Mouse (Mus musculus) left cerebral cortex, postnatal 10 days (tissue): ENCODE measurements around the gene Bbx. TPM values are rescaled to one million over a fixed set of nuclear protein-coding genes. Genes with fewer than 3 reads are reported as not detected.

Source experiments
- DNase-seq, 2 experiments: peaks; one replicate each; pipeline ENCODE4 v3.0.0; 2021 to 2022; ENCODE audit warnings: low spot score in 2 of 2, mixed read lengths in 1 of 2; ENCODE audit errors: extremely low spot score in 1 of 2
- intact Hi-C: fragments of 180-260 bp; cut with DNase I; formaldehyde crosslinking; loops from one replicate; pipeline ENCODE4 v1.15.1; 2025
- total RNA-seq, 2 experiments: library from RNA; stranded (reverse); gene quantifications; 2 replicates each; pipeline ENCODE4 v1.2.3; 2021

Bbx gene
- total RNA-seq, 2 experiments from 2014 or later = 8.8 to 9.3 TPM

DNA sequence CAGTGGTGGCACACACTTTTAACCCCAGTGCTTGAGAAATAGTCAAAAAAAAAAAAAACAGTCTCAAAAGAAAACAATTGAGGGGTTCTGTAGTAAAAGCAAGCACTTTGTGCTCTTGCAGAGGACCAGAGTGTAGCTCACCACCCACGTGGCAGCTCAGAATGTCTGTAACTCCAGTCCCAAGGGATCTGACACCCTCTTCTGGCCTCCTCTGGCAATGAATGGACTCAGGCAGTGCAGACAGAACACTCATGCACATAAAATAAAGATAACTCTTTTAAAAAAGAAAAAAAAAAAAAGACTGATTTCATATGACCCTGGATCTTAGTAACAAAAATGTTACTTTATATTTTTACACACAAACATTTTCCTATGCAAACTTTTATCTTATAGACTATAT is 12.1 kb downstream of the Bbx start:
- no peak for DNase-seq
- intact Hi-C loops = no loop called here

- intact Hi-C loops = no loop called here
- no peak for DNase-seq
Observed at GRCm38 (mm10) chr16:50415406-50415805, 16.8 kb downstream of the Bbx start.

GRCm38 (mm10) chr16:50402851-50403250 is 29.3 kb downstream of the Bbx start:
- DNase-seq = no peak
- intact Hi-C loops = no loop called here

DNA sequence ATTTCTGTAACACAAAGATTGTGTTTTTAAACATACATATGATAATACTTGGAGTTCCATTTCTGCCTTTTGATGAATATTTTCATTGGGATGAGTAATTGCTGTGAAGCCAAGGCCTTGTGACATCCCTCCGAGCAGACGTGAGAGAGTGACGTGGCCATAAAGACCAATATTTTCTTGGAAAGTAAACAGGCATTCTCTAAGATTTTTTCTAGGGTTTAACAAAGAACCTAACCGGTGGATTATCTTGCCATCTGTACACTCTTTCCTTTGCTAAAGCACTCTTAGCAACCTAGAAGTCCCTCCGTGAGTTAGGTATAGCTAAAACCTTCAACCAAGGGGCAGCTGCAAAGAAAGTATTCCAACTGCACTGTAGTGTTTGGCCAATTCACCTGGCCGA is 32.4 kb downstream of the Bbx start:
- intact Hi-C loops = no loop called here
- DNase-seq = no peak

DNA sequence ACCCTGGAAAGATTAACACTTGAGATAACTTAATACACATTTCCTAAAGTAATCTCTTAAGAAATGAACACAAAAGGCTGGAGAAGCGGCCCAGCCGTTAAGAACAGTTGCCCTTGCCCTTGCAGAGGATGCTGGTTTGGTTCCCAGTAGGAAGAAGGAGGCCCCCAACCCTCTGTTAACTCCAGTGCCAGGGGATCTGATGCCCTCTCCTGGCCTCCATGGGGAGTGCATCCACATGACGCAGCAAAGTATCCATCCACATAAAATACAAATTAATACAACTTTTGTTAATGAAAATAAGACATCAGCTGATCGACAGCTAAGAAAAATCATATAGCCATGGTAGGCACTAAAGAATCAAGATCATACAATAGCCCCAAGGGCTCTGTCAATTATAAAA is 33.6 kb downstream of the Bbx start:
- intact Hi-C loops = no loop called here
- DNase-seq = no peak

DNA sequence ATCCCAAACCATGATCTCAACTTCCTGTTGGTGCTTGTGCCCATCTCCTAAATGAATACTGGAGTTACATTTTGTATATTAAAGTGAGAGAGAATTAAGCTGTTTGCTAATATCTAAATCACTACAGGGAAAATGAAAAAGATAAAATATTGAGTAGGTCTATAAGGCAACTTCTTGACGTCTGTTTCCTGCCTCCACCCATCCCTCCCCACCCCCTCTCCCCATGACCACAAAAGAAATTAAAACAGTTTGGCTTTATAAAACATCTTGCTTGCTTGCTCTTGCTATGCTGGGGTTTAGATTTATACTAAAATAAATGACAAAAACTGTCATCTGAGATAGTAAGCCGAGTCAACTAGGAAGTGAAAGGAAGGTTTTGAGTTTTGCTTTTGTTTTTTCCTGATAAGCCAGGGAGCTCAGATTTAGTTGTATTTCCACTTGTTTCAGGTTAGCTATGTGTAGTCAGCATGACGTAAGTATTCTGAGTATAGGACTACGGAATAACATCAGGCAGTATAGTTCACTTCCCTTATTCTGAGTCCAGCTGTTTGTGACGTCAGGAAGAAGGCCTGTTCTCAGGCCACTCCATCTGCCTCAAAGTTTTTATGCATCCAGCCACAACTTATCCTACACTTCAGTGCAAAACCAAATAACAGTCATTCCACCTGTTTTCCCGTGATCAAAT is 36.1 kb downstream of the Bbx start:
- DNase-seq = no peak
- intact Hi-C loops = no loop called here

DNA sequence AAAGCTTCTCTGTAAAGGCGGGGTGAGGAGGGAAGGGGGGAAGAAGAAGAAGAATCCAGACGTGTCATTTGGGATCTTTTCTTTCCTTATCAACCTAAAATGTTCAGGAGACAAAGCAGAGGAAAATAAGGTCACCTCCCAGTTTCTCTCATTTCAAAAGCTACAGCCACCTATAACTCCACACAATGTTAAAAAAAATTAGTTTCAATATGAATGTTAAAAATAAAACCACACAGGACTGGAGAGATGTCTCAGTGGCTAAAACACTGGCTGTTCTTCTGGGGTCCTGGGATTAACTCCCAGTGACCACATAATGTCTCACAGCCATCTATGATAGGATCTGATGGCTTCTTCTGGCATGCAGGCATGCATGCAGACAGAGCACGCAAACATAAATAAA is 43.7 kb downstream of the Bbx start:
- intact Hi-C loops = no loop called here
- DNase-seq = no peak

GRCm38 (mm10) chr16:50383541-50383940 is 48.6 kb downstream of the Bbx start:
- intact Hi-C loops = loop anchor here (5.0 kb wide), 1 partner anchor 354 kb away; no protein-coding TSS in a partner anchor
- DNase-seq = no peak

DNA sequence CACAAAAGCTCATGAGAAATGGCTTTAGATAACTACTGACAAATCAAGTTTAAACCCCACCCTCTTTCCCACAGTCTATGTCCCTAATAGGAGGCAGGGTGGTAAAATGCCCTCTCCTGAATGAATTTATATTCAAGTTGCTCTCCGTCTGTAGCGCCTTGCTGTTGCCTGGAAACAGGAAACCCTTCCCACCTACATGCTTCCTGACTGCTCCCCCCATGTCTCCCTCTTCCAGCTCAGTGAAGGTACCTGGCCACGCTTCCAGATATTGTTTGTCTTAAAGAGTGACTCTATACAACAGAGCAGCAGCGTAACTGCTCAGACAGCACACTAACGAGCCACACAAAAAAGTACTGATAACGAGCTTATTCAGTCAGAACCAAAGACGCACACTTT is 50.8 kb downstream of the Bbx start:
- DNase-seq = peak; percentile 7 to 20
- intact Hi-C loops = loop anchor here (5.0 kb wide), 1 partner anchor 356 kb away; no protein-coding TSS in a partner anchor

GRCm38 (mm10) chr16:50380682-50381350 is 51.4 kb downstream of the Bbx start:
- DNase-seq = peak; percentile 70 to 81
- intact Hi-C loops = loop anchor here (5.0 kb wide), 1 partner anchor 356 kb away; no protein-coding TSS in a partner anchor

- intact Hi-C loops = loop anchor here (5.0 kb wide), 1 partner anchor 357 kb away; no protein-coding TSS in a partner anchor
- DNase-seq = no peak
Observed at GRCm38 (mm10) chr16:50380232-50380631, 52.0 kb downstream of the Bbx start.

GRCm38 (mm10) chr16:50374611-50375010 is 57.6 kb downstream of the Bbx start:
- DNase-seq = peak in 1 of 2 experiments; percentile 21
- intact Hi-C loops = loop anchor here (10.0 kb wide), 1 partner anchor 150 kb away; no protein-coding TSS in a partner anchor

GRCm38 (mm10) chr16:50373685-50374084 is 58.5 kb downstream of the Bbx start:
- intact Hi-C loops = loop anchor here (10.0 kb wide), 1 partner anchor 151 kb away; no protein-coding TSS in a partner anchor

GRCm38 (mm10) chr16:50372543-50372942 is 59.6 kb downstream of the Bbx start:
- intact Hi-C loops = loop anchor here (10.0 kb wide), 1 partner anchor 152 kb away; no protein-coding TSS in a partner anchor
- no peak for DNase-seq

More at GRCm38 (mm10) chr16:50373685-50374084, 58.5 kb downstream of the Bbx start:
- no peak for DNase-seq

GRCm38 (mm10) chr16:50371460-50371859 is 60.7 kb downstream of the Bbx start:
- intact Hi-C loops = loop anchor here (10.0 kb wide), 1 partner anchor 153 kb away; no protein-coding TSS in a partner anchor
- DNase-seq = no peak

GRCm38 (mm10) chr16:50370423-50370822 is 61.8 kb downstream of the Bbx start:
- intact Hi-C loops = loop anchor here (10.0 kb wide), 1 partner anchor 154 kb away; no protein-coding TSS in a partner anchor
- DNase-seq = no peak

DNA sequence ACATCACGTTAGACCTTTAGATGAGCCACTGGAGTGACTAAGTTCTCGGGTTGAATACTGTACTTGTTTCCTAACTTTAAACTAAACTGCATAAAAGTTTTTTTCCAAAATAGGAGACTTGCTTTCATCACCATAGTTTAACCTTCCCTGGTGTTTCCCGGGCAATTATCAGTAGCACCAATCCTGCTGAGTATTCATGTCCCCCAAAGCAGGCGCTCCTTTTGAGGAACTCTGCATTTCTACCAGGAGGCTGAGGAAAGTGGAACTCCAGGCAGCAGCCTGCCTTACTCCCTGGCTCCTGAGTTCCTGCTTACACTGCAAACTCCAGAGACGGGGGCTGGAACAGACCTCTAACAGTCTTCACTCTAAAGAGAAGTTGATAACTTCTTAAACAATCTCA is 65.6 kb downstream of the Bbx start:
- no peak for DNase-seq
- intact Hi-C loops = no loop called here

DNA sequence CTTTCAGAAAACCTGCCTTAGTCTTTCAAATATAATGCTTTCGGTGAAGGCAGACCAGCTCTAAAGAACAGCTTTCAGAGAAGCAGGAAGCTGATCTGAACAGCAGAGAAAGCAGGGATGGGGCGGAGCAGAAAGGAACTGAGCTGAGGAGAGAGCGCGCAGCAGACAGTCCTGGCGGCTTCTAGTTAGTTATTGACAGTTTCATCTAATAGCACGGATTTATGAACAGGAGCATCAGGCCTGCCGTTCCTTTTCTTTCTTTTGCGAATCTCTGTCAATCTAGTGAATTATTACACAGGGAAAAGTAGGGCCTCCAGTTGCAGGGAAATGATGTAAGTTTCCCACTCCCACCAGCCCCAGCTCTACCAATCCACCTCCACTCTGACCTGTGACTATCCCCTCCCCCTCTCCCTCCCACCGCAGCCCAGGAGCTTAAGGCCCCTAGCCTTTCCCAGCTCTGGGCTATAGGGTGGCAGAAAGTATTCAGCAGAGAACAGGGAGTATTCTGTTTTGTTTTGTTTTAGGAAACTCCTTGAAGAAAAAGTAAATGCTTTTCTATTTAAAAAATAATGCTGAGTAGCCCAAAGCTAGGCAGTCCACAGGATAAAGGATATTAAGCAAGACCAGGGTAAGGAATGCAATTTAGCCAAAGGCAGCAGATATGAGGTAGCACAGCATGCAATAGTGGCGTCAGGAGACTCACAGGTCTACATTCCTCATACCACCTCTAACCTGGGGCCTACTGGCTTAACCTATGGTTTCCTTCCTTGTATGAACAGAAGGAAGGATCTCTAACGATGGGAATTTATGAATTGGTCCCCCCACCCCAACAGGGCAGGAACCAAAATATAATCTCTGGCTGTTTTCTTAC is 67.8 kb downstream of the Bbx start:
- DNase-seq = peak; percentile 13 to 57

More for the DNA sequence above, 67.8 kb downstream of the Bbx start:
- intact Hi-C loops = no loop called here
